Mouse (Mus musculus) regulatory T cell (primary cell): ENCODE data around the gene Rtn3.

Experiments used
- in situ Hi-C: fragments of 300-600 bp; cut with MboI, MseI; formaldehyde crosslinking; loops from one replicate; pipeline ENCODE4 v1.15.1; 2025; ENCODE audit warnings: high pct_unique_total_duplicates

Gene Rtn3

DNA sequence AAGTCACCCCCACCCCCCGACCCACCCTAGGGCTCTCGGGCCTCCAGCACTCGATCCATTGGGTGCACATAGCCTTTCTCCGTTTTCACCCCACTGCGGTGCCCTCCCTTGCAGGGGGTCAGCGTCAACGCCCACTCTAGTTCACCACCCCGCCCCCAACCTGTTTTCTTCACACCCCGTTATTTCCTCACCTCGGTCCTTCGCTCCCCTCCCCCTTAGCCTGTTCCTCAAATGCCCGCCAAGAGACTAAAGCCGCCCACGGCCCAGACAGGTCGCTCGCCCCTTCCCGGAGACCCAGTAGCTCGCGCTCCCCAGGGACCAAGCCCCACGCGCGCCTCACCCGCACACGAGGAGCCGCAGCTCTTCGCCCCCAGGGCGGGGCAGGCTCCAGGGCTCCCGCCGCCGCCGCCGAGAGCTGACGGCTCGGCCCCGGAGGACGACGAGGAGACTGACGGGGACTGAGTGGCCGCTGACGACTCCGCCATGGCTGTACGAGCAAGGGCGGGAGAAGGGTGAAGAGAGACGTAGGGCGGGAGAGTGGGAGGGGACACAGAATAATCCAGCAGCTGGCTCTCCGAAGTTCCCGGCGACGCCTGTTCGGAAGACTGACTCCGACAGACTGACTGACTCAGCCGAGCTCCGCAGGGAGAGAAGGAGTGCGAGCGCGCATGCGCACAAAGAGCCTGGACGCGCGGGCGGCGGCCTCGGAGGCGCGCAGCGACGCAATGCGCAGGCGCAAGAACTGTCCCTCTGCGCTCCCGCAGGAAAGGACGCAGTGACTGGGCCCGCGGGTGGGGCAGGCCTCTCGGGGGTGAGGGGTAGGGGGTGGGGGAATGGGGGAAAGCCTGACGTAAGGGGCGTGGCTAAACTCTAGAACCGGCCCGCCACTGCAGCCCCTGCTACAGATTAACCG is at the start of gene Rtn3:
Rtn3 (minus strand) TSS at position 683 of the 913 bp plus-strand sequence.
- in situ Hi-C loops = no loop called here

DNA sequence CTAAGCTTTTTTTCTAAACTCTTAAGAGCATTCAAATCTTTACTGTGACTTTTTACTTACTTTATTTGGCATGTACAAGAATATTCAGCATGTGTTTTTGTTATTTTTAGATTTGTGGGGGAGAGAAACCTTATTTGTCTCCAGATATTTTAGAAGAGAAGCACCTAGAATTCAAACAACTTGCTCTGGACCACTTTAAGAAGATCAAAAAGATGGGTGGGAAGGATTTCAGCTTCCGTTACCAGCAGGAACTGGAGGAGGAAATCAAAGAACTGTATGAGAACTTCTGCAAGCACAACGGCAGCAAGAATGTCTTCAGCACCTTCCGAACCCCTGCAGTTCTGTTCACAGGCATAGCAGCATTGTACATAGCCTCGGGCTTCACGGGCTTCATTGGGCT is 48.8 kb upstream of the Rtn3 start:
- in situ Hi-C loops = loop anchor here (10.0 kb wide), 1 partner anchor 663 kb away; no protein-coding TSS in a partner anchor

DNA sequence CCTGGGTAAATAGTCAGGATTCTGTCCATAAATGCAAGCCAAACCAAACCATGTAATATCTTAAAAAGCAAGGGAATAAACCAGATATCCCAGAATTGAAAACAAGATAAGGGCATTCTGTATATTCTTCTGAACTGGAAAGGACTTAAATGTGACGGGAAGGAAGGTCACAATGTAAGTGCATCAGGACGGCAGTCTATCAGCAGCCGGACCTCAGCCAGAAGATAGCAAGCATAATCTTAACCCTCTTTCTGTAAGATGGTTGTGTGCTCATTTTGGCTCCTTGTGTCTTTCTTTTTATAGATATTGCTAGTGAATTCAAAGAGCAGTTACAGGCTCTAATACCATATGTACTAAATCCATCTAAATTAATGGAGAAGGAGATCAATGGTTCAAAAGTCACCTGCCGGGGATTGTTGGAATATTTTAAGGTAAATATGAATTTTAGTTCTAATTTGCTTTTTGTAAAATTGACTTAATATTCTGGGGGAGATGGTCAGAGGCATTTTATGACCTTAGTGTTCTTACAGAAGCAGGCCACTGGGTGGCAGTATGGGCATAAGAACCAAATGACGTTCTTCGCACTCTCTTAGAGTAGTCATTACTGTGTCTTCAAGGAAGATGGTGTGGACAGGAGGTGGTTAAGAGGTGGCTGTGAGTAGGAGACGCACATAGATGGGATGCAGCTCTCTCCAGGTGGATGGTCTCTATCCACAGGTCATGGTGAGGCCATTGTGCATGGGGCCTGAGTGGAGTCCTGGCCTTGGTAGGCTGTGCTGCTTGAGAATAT is 45.8 kb upstream of the Rtn3 start:
- in situ Hi-C loops = no loop called here

DNA sequence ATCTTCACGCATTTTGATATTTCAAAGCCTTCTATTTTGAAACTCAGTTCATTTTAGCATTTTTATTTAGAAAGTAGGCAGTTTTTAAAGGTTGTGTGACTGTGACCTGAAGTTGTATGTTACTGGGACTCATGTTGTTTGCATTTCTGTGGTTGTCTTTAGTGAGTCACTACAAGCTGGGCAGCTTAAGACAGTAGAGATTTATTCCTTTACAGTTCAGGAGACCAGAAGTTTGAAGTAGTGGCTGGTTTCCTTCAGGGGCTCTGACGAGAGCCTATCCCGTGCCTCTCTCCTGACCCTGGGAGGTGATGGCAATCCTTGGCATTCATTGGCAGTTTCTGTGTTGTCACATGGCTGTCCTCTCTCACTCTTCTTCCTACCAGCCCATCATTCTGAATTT is 41.8 kb upstream of the Rtn3 start:
- in situ Hi-C loops = loop anchor here (5.0 to 25.0 kb wide), 2 partner anchors 77 to 487 kb away; no protein-coding TSS in a partner anchor

DNA sequence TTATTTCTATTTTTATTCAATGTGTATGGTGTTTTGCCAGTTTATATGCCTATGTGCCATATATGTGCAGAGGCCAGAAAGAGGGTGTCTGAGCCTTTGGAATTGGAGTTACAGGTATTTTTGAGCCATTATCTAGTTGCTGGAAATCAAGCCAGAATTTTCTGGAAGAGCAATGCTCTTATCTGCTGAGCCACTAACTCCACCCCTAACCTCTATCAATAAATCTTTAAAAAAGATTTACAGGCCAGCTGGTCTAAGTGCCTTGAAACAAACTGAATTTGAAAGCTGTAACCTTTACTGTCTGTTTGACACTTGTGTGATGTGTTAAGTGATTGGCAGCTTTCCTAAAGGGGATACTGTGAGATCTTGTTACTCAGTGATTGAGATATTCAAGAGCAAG is 40.7 kb upstream of the Rtn3 start:
- in situ Hi-C loops = loop anchor here (5.0 to 25.0 kb wide), 2 partner anchors 79 to 489 kb away; no protein-coding TSS in a partner anchor

DNA sequence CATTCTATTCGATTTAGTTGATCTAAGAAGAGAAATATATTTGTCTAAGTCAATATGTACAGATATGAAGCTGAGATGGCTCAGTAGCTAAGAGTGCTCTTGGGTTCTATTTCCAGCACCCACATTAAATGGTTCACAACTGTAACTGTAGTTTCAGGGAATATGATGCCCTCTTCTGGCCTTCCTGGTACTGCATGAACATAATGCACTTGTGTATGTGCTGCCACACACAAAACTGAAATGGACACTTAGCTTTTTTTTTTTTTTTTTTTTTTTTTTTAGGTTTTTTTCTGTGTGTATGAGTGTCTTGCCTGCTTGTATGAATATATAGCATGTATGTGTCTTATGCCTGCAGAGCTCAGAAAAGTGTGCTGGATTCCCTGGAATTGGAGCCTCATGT is 40.2 kb upstream of the Rtn3 start:
- in situ Hi-C loops = loop anchor here (5.0 to 25.0 kb wide), 2 partner anchors 79 to 489 kb away; no protein-coding TSS in a partner anchor

DNA sequence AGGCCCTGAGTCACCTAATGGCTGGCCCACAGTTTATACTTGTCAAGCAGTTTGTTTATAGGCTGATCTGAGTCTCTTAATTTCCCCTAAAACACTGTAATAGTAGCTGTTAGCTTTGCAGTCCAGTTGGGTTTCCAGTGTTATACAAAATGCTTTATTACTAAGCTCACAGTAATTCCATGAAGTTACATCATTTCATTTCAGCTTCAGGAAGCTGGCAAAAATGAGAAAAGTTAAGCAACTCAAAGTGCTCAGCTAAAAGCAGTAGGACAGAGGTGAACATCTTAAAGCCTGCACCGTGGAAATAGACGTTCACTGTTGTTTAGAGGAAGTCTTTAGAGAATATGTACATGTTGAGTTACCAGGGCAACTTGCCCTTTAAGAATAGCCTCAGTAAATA is 39.8 kb upstream of the Rtn3 start:
- in situ Hi-C loops = loop anchor here (5.0 to 25.0 kb wide), 2 partner anchors 79 to 489 kb away; no protein-coding TSS in a partner anchor

DNA sequence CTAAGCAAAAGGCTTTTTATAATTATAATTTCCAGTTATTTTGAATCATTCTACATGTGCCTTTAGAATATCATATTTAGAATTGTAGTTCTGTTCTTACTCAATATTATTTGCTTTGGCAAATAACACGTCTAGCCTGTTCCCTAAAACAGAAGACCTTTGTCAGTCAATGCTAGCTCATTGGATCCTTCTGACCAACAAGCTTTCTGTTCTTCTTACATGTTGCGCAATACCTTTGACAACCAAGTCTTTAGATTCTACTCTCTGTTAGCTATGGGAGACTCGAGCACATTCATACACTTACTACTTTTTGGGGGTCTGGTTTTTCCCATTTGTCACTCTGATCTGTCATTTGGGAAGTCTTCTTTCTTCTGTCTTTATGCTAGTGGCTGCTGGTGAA is 38.5 kb upstream of the Rtn3 start:
- in situ Hi-C loops = loop anchor here (5.0 to 25.0 kb wide), 2 partner anchors 81 to 491 kb away; no protein-coding TSS in a partner anchor

DNA sequence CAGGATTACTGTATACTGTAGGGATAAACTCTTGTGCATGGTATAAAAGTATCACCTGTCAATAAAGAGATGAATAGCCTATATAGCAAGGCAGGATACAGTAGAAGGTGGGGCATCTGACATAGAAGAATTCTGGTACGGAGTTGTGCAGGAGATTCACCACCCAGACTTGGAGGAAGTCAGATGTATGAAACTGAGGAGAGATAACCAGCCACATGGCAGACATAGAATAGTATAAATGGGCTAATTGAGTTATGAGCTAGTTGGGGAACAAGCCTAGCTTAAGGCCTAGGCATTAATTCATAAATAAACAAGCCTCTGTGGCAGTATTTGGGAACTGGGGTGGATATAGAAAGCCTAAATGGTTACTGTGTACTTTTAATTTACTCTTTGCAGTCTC is 33.4 kb upstream of the Rtn3 start:
- in situ Hi-C loops = loop anchor here (25.0 kb wide), 1 partner anchor 496 kb away; no protein-coding TSS in a partner anchor

DNA sequence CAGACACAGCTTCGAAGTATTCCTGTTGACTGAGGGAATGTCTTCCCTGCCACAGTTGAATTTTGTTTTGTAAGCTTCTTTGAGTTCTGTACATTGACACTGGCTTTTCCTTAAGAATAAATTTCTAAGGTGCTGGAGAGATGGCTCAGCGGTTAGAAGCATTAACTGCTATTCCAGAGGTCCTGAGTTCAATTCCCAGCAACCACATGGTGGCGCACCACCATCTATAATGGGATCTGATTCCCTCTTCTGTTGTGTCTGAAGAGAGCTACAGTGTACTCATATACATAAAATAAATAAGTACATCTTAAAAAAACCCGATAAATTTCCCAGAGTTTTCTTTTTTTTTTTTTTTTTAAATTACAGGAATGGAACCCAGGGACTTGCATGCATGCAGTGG is 24.9 kb upstream of the Rtn3 start:
- in situ Hi-C loops = loop anchor here (25.0 kb wide), 1 partner anchor 504 kb away; no protein-coding TSS in a partner anchor

DNA sequence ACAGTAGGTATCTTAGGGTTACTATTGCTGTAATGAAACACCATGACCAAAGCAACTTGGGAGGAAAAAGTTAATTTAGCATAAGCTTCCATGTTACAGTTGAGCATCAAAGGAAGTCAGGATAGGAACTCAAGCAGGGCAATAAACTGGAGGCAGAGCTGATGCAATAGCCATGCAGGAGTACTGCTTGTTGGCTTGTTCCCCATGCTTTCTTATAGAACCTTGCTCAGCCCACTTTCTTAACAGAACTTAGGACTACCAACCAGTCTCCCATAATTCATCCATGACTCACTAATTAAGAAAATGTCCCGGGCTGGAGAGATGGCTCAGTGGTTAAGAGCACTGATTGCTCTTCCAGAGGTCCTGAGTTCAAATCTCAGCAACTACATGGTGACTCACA is 23.2 kb upstream of the Rtn3 start:
- in situ Hi-C loops = loop anchor here (25.0 kb wide), 1 partner anchor 506 kb away; no protein-coding TSS in a partner anchor

DNA sequence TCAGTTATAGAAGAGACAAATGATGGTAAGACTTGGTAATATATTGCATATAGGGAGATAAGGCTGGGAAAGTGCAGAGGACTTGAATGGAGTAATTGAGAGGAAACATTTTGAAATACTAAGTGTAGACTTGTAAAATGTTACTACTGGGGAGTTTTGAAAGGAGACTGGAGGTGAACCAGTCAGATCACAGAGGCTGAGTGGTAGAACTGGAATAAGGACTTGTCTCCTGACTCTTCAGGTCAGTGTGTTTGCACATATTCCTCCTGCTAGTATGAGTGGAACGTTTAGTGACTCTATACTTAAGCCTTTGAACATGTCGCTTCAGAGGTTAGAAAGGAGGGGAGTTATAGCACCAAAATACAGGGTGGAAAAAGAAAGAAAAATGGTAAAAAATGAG is 19.4 kb upstream of the Rtn3 start:
- in situ Hi-C loops = loop anchor here (5.0 to 25.0 kb wide), 2 partner anchors 510 to 1290 kb away; no protein-coding TSS in a partner anchor

DNA sequence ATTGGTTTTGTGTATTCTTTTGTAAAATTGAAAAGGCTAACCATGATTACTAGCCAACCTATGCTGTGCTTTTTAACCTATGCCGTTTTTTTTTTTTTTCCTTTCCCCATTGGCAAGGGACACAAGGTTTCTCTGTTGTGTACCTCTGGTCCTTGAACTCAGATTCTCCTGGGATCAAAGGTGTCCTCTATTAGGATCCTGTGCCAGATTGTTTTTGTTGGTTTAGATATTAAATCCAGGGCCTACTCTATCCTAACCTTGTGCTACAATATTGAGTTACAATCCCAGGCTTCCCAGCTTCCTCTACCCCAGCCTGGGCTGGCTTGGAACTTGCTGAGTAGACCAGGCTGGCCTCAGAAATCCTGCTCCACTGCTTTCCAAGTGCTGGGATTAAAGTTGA is 17.6 kb upstream of the Rtn3 start:
- in situ Hi-C loops = loop anchor here (5.0 to 25.0 kb wide), 2 partner anchors 512 to 1292 kb away; no protein-coding TSS in a partner anchor

DNA sequence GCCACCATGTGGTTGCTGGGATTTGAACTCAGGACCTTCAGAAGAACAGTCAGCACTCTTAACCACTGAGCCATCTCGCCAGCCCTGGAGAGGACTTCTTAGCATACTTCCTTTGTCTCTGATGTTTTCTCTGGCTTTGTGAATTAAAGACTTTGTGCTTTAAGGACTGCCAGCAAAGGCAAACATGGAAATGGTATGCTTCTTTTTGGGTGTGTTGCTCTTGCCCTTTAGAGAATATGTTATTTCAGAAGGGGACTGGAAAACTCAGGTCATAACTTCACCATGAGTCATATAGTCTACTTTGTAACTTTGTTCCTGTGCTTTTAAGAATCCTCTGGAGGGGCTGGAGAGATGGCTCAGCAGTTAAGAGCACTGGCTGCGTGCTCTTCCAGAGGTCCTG is 15.7 kb upstream of the Rtn3 start:
- in situ Hi-C loops = loop anchor here (5.0 to 10.0 kb wide), 2 partner anchors 1208 to 1224 kb away; partner anchors contain the start of gene Ehd1

DNA sequence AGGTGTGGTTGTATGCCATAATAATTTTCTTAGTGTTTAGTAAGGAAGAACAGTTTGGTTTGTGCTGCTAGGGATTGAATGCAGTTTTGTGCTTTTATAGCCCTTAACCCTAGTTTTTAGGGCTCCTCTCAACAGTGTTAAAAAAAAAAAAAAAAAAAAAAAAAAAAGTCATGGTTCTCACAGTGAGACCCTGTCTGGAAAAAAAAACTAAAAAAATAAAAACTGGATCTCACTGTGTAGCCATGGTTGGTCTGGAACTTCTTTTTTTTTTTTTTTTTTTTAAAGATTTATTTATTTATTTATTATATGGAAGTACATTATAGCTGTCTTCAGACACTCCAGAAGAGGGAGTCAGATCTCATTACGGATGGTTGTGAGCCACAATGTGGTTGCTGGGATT is 13.0 kb upstream of the Rtn3 start:
- in situ Hi-C loops = loop anchor here (5.0 to 10.0 kb wide), 2 partner anchors 1211 to 1221 kb away; partner anchors contain the start of gene Ehd1

DNA sequence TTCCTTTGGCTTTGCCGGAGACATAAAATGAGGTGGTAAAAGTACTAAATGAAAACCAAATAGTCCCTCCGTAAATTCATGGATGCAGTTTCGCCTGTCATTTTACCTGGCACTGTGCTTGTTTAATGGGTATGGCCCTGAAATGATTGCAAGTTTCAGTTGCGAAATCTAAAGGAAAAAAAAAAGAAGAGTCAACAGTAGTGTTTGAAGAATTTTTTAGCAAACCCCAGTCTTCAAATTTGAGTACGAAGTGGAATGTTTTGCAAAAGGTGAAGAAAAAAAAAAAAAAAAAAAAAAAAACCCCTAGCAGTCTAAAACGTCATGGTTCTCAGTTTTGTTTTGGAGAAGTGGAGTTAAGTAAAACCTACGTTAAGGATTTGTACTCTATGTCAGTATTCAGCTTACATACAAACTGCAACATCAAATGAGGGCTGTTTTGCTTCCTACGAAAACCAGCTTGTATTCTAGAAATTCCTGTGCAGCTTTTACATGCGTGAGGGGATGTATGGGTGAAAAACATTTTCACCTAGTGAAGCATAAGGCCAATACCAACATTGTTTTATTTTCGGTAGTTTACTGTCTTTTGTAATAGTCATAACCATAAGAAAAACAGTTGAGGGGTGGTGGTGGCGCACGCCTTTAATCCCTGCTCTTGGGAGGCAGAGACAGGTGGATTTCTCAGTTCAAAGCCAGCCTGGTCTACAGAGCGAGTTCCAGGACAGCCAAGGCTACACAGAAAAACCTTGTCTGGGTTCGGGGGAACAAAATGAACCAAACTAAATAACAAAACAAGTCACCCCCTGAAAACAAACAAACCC is 12.3 kb upstream of the Rtn3 start:
- in situ Hi-C loops = loop anchor here (5.0 to 10.0 kb wide), 2 partner anchors 1212 to 1221 kb away; partner anchors contain the start of gene Ehd1

DNA sequence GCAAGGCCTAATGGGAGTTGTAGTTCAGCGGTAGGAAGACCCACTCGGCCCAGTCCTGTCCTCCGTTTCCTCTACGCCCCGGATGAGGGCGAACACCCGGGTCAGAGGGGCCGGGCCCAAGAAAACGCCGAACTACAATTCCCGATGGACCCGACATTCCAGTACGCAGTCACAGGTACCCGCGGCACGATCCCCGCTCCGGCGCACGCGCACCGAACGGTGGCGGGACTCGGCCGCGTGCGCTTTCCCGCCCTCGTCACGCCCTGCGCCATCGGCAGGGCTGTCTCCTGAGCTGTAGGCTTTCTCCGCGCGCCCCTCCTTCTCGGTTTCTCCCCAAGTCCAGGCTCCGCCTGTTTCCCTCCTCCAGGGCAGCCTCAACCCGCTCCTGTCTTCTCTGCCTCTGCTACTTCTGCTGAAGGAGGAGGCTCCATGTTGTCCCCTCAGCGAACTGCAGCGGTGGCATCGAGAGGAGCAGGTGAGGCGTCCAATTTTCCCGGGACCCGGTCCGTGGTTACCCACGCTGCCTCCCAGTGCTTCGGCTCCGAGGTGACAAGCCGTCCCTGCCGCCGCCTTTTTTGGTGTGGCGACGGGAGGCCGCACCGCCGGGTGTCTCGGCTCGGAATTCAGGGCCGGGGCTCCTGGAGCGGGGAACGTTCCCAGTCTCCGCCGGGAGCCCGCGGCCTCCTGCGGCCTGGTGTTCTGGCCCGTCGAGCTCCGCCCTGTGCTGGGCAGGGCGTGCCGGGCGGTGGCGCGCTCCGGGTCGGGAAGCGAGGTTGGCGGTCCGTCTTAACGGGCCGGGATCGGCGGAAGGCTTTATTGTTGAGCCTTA is 11.3 kb upstream of the Rtn3 start:
- in situ Hi-C loops = loop anchor here (5.0 to 10.0 kb wide), 2 partner anchors 1213 to 1220 kb away; partner anchors contain the start of gene Ehd1

DNA sequence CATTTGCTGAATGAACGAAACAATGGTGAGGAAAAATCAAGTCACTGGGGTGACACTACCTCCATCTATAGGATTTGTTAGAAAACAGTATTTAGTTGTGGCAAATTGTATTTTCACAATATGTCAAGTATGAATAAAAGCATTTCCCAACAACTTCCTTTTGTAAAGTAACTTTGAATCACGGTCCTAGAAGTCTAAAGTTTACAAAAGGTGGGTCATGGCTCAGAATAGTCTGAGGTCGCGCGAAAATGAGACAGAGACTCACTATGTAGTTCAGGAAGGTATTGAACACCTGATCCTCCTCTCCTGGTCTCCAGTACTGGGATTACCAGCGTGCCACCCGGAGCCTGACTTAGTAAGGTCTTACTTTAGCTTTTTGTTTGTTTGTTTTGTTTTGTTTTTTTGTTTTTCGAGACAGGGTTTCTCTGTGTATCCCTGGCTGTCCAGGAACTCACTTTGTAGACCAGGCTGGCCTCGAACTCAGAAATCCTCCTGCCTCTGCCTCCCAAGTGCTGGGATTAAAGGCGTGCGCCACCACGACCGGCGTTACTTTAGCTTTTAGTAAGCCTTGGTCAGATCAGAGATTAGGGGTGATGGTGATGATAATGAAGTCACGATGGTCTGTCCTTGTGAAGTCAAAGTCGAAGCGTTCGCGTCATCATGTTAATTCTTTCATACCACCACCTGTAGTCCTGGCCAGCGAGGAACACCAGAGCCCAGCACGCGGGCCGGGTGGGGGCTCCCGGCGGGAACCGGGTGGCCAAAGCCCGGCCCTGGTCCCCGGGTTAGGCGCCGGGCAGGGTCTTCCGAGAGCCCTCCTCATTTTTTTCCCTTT is 10.5 kb upstream of the Rtn3 start, which contains the start of gene Atl3:
Atl3 (plus strand) TSS at position 689 of the 835 bp plus-strand sequence.
- in situ Hi-C loops = loop anchor here (10.0 kb wide), 1 partner anchor 1219 kb away; the partner anchor contains the start of gene Ehd1
